Mouse (Mus musculus): Measurements from ENCODE around the gene Rab5if.

- no peak for TF ChIP-seq CTCF (IDR thresholded peaks at IDR 0.05 in 2 of 3, conservative IDR thresholded peaks at IDR 0.05 in 1 of 3; ENCODE audit: control insufficient read depth in 1 of 3, insufficient read depth in 1 of 3, low read depth in 2 of 3, low read length in 3 of 3, poor library complexity in 1 of 3, severe bottlenecking in 1 of 3)
- no peak for TF ChIP-seq GATA1 (IDR thresholded peaks at IDR 0.05; ENCODE audit: low read depth, low read length)
- no peak for TF ChIP-seq SIN3A (IDR thresholded peaks at IDR 0.05; ENCODE audit: low read length)
Measured at GRCm38 (mm10) chr2:156892821-156893220, 29.9 kb downstream of the Rab5if start.

Data from MEL (cell line).